Mouse (Mus musculus) monocyte, adult 5-6 weeks (primary cell): ENCODE data around the gene Kif12. TPM values are rescaled to one million over a fixed set of nuclear protein-coding genes. Genes with fewer than 3 reads are reported as not detected.
A peak's percentile ranks its signal among the peaks of the same experiment; 100 is the strongest.

Experiments
- ATAC-seq: fragments of 153-309, 156-312 bp; replicated peaks from 2 replicates; pipeline ENCODE4 v1.8.0; 2017; ENCODE audit warnings: mild to moderate bottlenecking; ENCODE audit not compliant: low TSS enrichment, insufficient number of reproducible peaks, severe bottlenecking, poor library complexity, low FRiP score
- total RNA-seq: library from RNA; stranded (forward); fragments of 200-1000, 200-491, 200-594 nt; gene quantifications from 3 replicates; pipeline ENCODE4 v1.2.3, GENCODE M21; 2017

The Kif12 gene
- not detected in 3 replicates for total RNA-seq

- no peak for ATAC-seq
These were observed at the start of gene Kif12 for GRCm38 (mm10) chr4:63171969-63172685. TSS of gene Kif12 (minus strand) at chr4:63172131.

GRCm38 (mm10) chr4:63221096-63221958, 49.4 kb upstream of the Kif12 start:
- ATAC-seq, result no peak

GRCm38 (mm10) chr4:63219635-63220034, 47.7 kb upstream of the Kif12 start:
- no peak for ATAC-seq

- no peak for ATAC-seq
These were observed 47.1 kb upstream of the Kif12 start for GRCm38 (mm10) chr4:63219059-63219458.

- no peak for ATAC-seq
These were observed 45.6 kb upstream of the Kif12 start for GRCm38 (mm10) chr4:63217513-63217912.

- ATAC-seq, result no peak
These were observed 44.6 kb upstream of the Kif12 start for GRCm38 (mm10) chr4:63216566-63216965.

GRCm38 (mm10) chr4:63215993-63216531, 44.1 kb upstream of the Kif12 start:
- ATAC-seq, result no peak

- ATAC-seq, result peak; percentile 48
These were observed 43.5 kb upstream of the Kif12 start for GRCm38 (mm10) chr4:63215185-63215992.

- no peak for ATAC-seq
These were observed 42.1 kb upstream of the Kif12 start, which contains the start of gene Col27a1 for GRCm38 (mm10) chr4:63213907-63214621. TSS of gene Col27a1 (plus strand) at chr4:63214004.

- no peak for ATAC-seq
These were observed 33.7 kb upstream of the Kif12 start for GRCm38 (mm10) chr4:63205583-63205982.

GRCm38 (mm10) chr4:63203874-63204273, 31.9 kb upstream of the Kif12 start:
- ATAC-seq, result no peak

- ATAC-seq, result no peak
These were observed 27.4 kb upstream of the Kif12 start for GRCm38 (mm10) chr4:63199366-63199765.

- no peak for ATAC-seq
These were observed 22.4 kb upstream of the Kif12 start for GRCm38 (mm10) chr4:63194366-63194765.

GRCm38 (mm10) chr4:63191641-63192040, 19.7 kb upstream of the Kif12 start:
- no peak for ATAC-seq

GRCm38 (mm10) chr4:63186281-63186870, 14.4 kb upstream of the Kif12 start:
- no peak for ATAC-seq

GRCm38 (mm10) chr4:63181556-63181955, 9.6 kb upstream of the Kif12 start:
- no peak for ATAC-seq

GRCm38 (mm10) chr4:63171122-63171521, 809 bp downstream of the Kif12 start:
- ATAC-seq, result no peak

GRCm38 (mm10) chr4:63170061-63170460, 1.9 kb downstream of the Kif12 start:
- ATAC-seq, result no peak
